In the genomic region with DNA sequence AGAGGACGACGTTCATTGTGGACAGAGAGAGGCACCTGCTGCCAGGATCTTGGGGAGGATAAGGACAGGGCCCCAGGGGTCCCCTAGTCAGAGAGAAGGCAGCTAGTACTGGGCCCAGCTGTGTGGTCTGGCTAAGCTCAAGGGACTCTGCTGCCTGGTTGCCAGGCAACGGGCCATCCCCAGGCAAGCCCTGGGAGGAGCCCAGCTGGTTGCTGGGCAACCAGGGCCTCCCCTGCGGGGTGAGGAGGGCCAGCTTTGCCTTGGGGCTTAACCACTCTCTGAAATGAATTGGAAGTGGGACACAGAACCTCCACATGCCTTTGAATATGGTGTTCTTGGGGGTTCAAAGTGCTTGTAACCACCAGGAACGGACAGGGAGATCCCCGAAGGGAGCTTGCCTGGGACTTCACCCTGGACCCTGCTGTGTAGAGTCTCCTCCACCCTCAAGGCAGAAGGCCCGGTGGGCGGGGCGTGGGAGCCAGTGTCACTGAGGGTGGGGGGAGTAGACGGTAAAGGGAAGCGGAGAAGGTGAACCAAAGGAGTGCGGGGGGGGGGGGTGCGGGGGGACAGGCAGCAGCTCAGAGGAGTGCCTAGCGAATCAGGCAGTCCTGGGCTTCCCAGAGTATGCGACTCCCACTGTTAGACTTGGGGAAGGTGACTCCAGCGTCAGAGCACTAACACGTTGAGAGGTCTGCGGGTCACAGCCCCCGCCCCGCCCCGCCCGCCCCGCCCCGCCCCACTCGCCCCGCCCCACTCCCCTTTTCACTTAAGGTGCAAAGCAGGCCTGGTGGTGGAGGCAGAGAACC, we compare ENCODE assay signal across 9 mouse cellular contexts. TPM values are rescaled to one million over a fixed set of nuclear protein-coding genes. Genes with fewer than 3 reads are reported as not detected.
DNase-seq lines count a peak whose midpoint lies in the region; ATAC-seq and TF ChIP-seq lines count a peak whose summit lies in the region.
"Had no signal": no experiment of that assay in that cellular context is flagged by ENCODE, and none has a peak within 500 bp of the region (broad histone marks: within the 10 kb centered on the region; RNA-seq: fewer than 3 reads in every experiment).

A gene (minus strand): TSS at position 149 of the 806 bp plus-strand sequence.

- POLR2A ChIA-PET in Patski (lab: Charles Lee), result no interaction called here

- no peaks in the 10 kb centered on the region for H3K9me3 ChIP-seq in forebrain, embryonic 15.5 days
- H3K9me3 ChIP-seq in intestine, embryonic 15.5 days, result no peaks in the 10 kb centered on the region
- no peaks in the 10 kb centered on the region for H3K9me3 ChIP-seq in liver, embryonic 14.5 days (ENCODE audit: control insufficient read depth, low read length)
- no peaks in the 10 kb centered on the region for H3K9me3 ChIP-seq in neural tube, embryonic 13.5 days
- H3K9me3 ChIP-seq: megakaryocyte, embryonic 14.5 days had no signal

- H3K4me1 ChIP-seq in forebrain, embryonic 15.5 days, result peaks cover 45% of the 10 kb centered on the region
- peaks cover 29% of the 10 kb centered on the region for H3K4me1 ChIP-seq in intestine, embryonic 15.5 days (replicated peaks)
- H3K4me1 ChIP-seq in liver, embryonic 14.5 days (replicated peaks; ENCODE audit: control insufficient read depth in 2 of 2, insufficient read depth in 2 of 2, low read length in 1 of 2), result no peaks in the 10 kb centered on the region; a peak in 1 of 4 replicates
- H3K4me1 ChIP-seq in neural tube, embryonic 13.5 days (replicated peaks), result peaks cover 50% of the 10 kb centered on the region
- peaks cover 11% of the 10 kb centered on the region for H3K4me1 ChIP-seq in thymus, adult 2 months (replicated peaks; ENCODE audit: control insufficient read depth, insufficient read depth, low read length)

- TF ChIP-seq POLR2A in thymus, adult 2 months (IDR thresholded peaks at IDR 0.05; ENCODE audit: control insufficient read depth, extremely low read depth, insufficient read depth, low read length, poor library complexity), result no peak

- in situ Hi-C loops in Patski (cut with MboI; ENCODE audit: low pct_unique_long_range_greater_than_20kb), result no loop called here

- ATAC-seq in Patski, result peak; percentile 45
- ATAC-seq in forebrain, embryonic 15.5 days (replicated peaks), result peak; percentile 81
- peak; percentile 89 for ATAC-seq in intestine, embryonic 15.5 days
- peak; percentile 27; the same call in 1 of the 2 replicates for ATAC-seq in liver, embryonic 14.5 days (ENCODE audit: insufficient read depth)
- peak; percentile 82 for ATAC-seq in neural tube, embryonic 13.5 days (ENCODE audit: low read depth)

- CTCF ChIA-PET in Patski (lab: Charles Lee), result interaction anchor here (1.5 to 3.5 kb wide), 6 partner anchors 10 to 150 kb away, joined by 5 to 25 read pairs (median 6); no protein-coding TSS in a partner anchor

- H3K27ac ChIP-seq in forebrain, embryonic 15.5 days (replicated peaks), result peak within 1 kb of the TSS; percentile 67
- H3K27ac ChIP-seq in intestine, embryonic 15.5 days, result peak within 1 kb of the TSS; percentile 66
- H3K27ac ChIP-seq in liver, embryonic 14.5 days, result no peak within 1 kb of the TSS
- peak within 1 kb of the TSS; percentile 86 for H3K27ac ChIP-seq in neural tube, embryonic 13.5 days (replicated peaks)
- no peak within 1 kb of the TSS for H3K27ac ChIP-seq in thymus, adult 2 months (ENCODE audit: control insufficient read depth, insufficient read depth, low read length)

- 1% methylated on average over 22 of the region's 26 CpGs for WGBS in forebrain, embryonic 15.5 days
- 1% methylated on average over 24 of the region's 26 CpGs for WGBS in intestine, embryonic 15.5 days
- 1% methylated on average over 25 of the region's 26 CpGs for WGBS in liver, embryonic 14.5 days (ENCODE audit: insufficient replicate concordance)
- WGBS in neural tube, embryonic 13.5 days, result 1% methylated on average over 24 of the region's 26 CpGs
- 4% methylated on average over 25 of the region's 26 CpGs for WGBS in thymus, adult 2 months

- no peak for TF ChIP-seq EP300 in liver, embryonic 14.5 days (IDR thresholded peaks at IDR 0.05; ENCODE audit: low read depth)

- TF ChIP-seq CTCF in Patski (IDR thresholded peaks at IDR 0.05), result no peak
- TF ChIP-seq CTCF in liver, embryonic 14.5 days (IDR thresholded peaks at IDR 0.05; ENCODE audit: low read depth), result no peak
- no peak for TF ChIP-seq CTCF in thymus, adult 2 months (IDR thresholded peaks at IDR 0.05; ENCODE audit: borderline replicate concordance, control insufficient read depth, extremely low read depth, insufficient read depth, low read length, poor library complexity)

- H3K4me3 ChIP-seq in forebrain, embryonic 15.5 days, result 0 out of 2 replicates have a peak within 1 kb of the TSS, but pooled peaks have one; percentile 2
- no peak within 1 kb of the TSS for H3K4me3 ChIP-seq in intestine, embryonic 15.5 days (replicated peaks)
- no peak within 1 kb of the TSS for H3K4me3 ChIP-seq in liver, embryonic 14.5 days (ENCODE audit: insufficient read depth in 1 of 2, low read depth in 2 of 2, low read length in 2 of 2)
- no peak within 1 kb of the TSS for H3K4me3 ChIP-seq in neural tube, embryonic 13.5 days
- no peak within 1 kb of the TSS; the same call in 1 of the 2 replicates for H3K4me3 ChIP-seq in thymus, adult 2 months (ENCODE audit: control insufficient read depth, insufficient read depth, low read length)
- H3K4me3 ChIP-seq: megakaryocyte, embryonic 14.5 days had no signal

- H3K9ac ChIP-seq in forebrain, embryonic 15.5 days (replicated peaks), result 0 out of 2 replicates have a peak within 1 kb of the TSS, but pooled peaks have one; percentile 12
- H3K9ac ChIP-seq in intestine, embryonic 15.5 days, result 0 out of 2 replicates have a peak within 1 kb of the TSS, but pooled peaks have one; percentile 17
- no peak within 1 kb of the TSS for H3K9ac ChIP-seq in liver, embryonic 14.5 days (replicated peaks)
- peak within 1 kb of the TSS; percentile 59 for H3K9ac ChIP-seq in neural tube, embryonic 13.5 days

- DNase-seq in cerebellum, postnatal 10 days, result peak; percentile 71 to 80
- no peak for DNase-seq in cerebellum, adult 9-10 months
- peak; percentile 84 for DNase-seq in Patski (ENCODE audit: low read depth, low spot score)
- no peak for DNase-seq in liver, embryonic 14.5 days (ENCODE audit: low read depth in 3 of 3, low spot score in 3 of 3)
- DNase-seq in thymus, adult 2 months, result peak; percentile 47

- H3K4me2 ChIP-seq in forebrain, embryonic 15.5 days (replicated peaks), result peak within 1 kb of the TSS; percentile 38
- peak within 1 kb of the TSS; percentile 54 for H3K4me2 ChIP-seq in intestine, embryonic 15.5 days (replicated peaks)
- no peak within 1 kb of the TSS for H3K4me2 ChIP-seq in liver, embryonic 14.5 days (ENCODE audit: low read depth)
- peak within 1 kb of the TSS; percentile 44 for H3K4me2 ChIP-seq in neural tube, embryonic 13.5 days

- H3K36me3 ChIP-seq in forebrain, embryonic 15.5 days, result no peaks in the 10 kb centered on the region
- H3K36me3 ChIP-seq in intestine, embryonic 15.5 days, result no peaks in the 10 kb centered on the region
- no peaks in the 10 kb centered on the region for H3K36me3 ChIP-seq in liver, embryonic 14.5 days (replicated peaks; ENCODE audit: control insufficient read depth, insufficient read depth, low read depth)
- no peaks in the 10 kb centered on the region for H3K36me3 ChIP-seq in neural tube, embryonic 13.5 days
- H3K36me3 ChIP-seq in thymus, adult 2 months (ENCODE audit: control insufficient read depth, insufficient read depth, low read length), result no peaks in the 10 kb centered on the region

- H3K27me3 ChIP-seq in Patski, result no peaks in the 10 kb centered on the region
- no peaks in the 10 kb centered on the region for H3K27me3 ChIP-seq in forebrain, embryonic 15.5 days
- H3K27me3 ChIP-seq in intestine, embryonic 15.5 days (replicated peaks), result peaks cover 13% of the 10 kb centered on the region; the same call in 1 of the 2 replicates
- peaks cover 7% of the 10 kb centered on the region for H3K27me3 ChIP-seq in liver, embryonic 14.5 days (ENCODE audit: control insufficient read depth, insufficient read depth, low read length)
- H3K27me3 ChIP-seq in neural tube, embryonic 13.5 days, result peaks cover 15% of the 10 kb centered on the region
- no peaks in the 10 kb centered on the region for H3K27me3 ChIP-seq in thymus, adult 2 months (ENCODE audit: control insufficient read depth, insufficient read depth, low read length)

RNA-seq across cellular contexts. Expression of the gene that starts here (rescaled TPM):
- polyA plus RNA-seq in Patski (2021), result 0.80 TPM
- polyA plus RNA-seq in forebrain, embryonic 15.5 days (2015; fragmentation: Nextera tagmentation; extraction: Ambion mirVana), result 0.88 and 1.2 TPM in 2 replicates
- 0.78 and 0.93 TPM in 2 replicates for polyA plus RNA-seq in intestine, embryonic 15.5 days (2015; fragmentation: Nextera tagmentation; extraction: Ambion mirVana)
- not detected in 2 replicates for polyA plus RNA-seq in liver, embryonic 14.5 days (2012; rRNA removed)
- not detected in 2 replicates for polyA plus RNA-seq in liver, embryonic 14.5 days (2014; fragmentation: Nextera tagmentation; extraction: Ambion mirVana)
- 2.3 and 2.7 TPM in 2 replicates for polyA plus RNA-seq in neural tube, embryonic 13.5 days (2015; fragmentation: Nextera tagmentation; extraction: Ambion mirVana)
- 0.39 TPM in 1 of 2 replicates, not detected in the other for polyA plus RNA-seq in thymus, adult 2 months (2012; rRNA removed)

Comparison
In these comparisons a context has a peak if more than half of its experiments do, and no peak if none do; other contexts are left out.
1. DNase-seq: peak in cerebellum, postnatal 10 days (2 of 2); none in cerebellum, adult 9-10 months (single experiment) and liver, embryonic 14.5 days (0 of 3).
2. Peak in DNase-seq and ATAC-seq in Patski; RNA of the gene not detected or under 1 TPM.
3. Peak in ATAC-seq, H3K27ac ChIP-seq, H3K9ac ChIP-seq and H3K4me2 ChIP-seq in intestine, embryonic 15.5 days; RNA of the gene not detected or under 1 TPM.
4. Peak in ATAC-seq in liver, embryonic 14.5 days; RNA of the gene not detected or under 1 TPM.
5. Peak in DNase-seq in thymus, adult 2 months; RNA of the gene not detected or under 1 TPM.
6. ATAC-seq: peak in every context shown above with its lines; median percentile 89 in intestine, embryonic 15.5 days; 82 in neural tube, embryonic 13.5 days; 81 in forebrain, embryonic 15.5 days; 45 in Patski; 27 in liver, embryonic 14.5 days.
7. H3K27ac ChIP-seq: peak in forebrain, embryonic 15.5 days (single experiment) and neural tube, embryonic 13.5 days (single experiment); none in liver, embryonic 14.5 days (single experiment) and thymus, adult 2 months (single experiment).